Mouse (Mus musculus): ENCODE data around the gene Eif1ad. TPM values are rescaled to one million over a fixed set of nuclear protein-coding genes. Genes with fewer than 3 reads are reported as not detected.
"Not testable (repeated sequence)": the region's sequence is repeated elsewhere in the genome, so short reads cannot be mapped to it uniquely, and the experiment has no call there.

Gene Eif1ad
- polyA plus RNA-seq, 1 experiment from 2014 or later: 61.2 TPM

DNA sequence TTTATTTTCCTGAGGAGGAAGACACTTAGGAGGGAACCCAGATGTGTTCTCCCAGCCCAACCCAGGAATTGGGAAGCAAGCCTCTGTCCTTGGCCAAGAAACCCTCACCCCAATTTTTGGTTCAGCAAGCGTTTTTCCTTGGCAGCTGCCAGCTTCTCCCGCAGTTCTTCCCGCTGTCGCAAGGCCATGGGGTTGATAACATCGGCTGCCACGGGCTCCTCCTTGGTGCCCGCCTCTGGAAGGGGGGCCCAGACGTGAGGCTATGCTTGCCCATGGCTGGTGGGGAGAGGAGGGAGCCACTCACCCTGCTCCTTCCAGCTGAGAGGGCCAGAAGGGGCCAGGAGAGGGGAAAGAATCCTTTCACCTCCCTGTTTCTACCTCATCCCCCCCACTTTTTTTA lies 18.2 kb downstream of the Eif1ad start:
- 92% methylated on average over 8 of the region's 8 CpGs for WGBS
- no peak overlapping the region for H3K27ac ChIP-seq

DNA sequence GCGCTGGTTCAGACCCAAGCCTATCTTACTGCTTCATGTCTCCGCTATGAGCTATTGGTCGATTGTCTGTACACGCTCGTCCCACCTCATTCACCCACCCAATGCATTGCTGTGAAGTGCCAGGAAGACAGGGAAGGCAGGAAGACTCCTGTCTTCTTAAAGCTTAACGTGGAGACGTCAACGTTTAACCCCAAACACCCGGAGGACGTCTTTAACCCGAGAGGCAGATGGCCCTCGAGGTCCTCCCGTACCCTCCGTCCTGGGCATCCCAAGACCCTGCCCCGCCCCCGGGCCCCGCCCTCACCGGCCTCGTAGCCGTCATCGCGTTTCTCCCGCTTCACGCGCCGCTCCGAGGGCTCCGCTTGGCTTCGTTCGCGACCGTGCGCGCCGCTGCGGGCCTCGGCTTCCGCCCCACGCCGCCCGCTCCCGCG lies 21.5 kb downstream of the Eif1ad start:
- Histone ChIP-seq H3K27ac (peak overlapping the region; percentile 89), H3K4me3 (peak overlapping the region; percentile 100), H3K36me3 (peaks cover 20% of the 10 kb centered on the region), H3K9ac (peak overlapping the region; percentile 98), H3K27me3 (no peaks in the 10 kb centered on the region), H3K9me3 (replicated peaks) (no peaks in the 10 kb centered on the region), H3K4me1 (peaks cover 31% of the 10 kb centered on the region), H3K4me2 (replicated peaks) (peak overlapping the region; percentile 97)
- ATAC-seq (ENCODE audit: low FRiP score): peak; percentile 59
- WGBS: under 1% methylated on average over 43 of the region's 43 CpGs

More for the DNA sequence above, 18.2 kb downstream of the Eif1ad start:
- Histone ChIP-seq H3K9me3 (replicated peaks) (no peaks in the 10 kb centered on the region), H3K27me3 (no peaks in the 10 kb centered on the region), H3K4me1 (peaks cover 23% of the 10 kb centered on the region), H3K36me3 (peaks cover 53% of the 10 kb centered on the region), H3K9ac (no peak overlapping the region), H3K4me2 (replicated peaks) (no peak overlapping the region), H3K4me3 (no peak overlapping the region)
- no peak for ATAC-seq (ENCODE audit: low FRiP score)

DNA sequence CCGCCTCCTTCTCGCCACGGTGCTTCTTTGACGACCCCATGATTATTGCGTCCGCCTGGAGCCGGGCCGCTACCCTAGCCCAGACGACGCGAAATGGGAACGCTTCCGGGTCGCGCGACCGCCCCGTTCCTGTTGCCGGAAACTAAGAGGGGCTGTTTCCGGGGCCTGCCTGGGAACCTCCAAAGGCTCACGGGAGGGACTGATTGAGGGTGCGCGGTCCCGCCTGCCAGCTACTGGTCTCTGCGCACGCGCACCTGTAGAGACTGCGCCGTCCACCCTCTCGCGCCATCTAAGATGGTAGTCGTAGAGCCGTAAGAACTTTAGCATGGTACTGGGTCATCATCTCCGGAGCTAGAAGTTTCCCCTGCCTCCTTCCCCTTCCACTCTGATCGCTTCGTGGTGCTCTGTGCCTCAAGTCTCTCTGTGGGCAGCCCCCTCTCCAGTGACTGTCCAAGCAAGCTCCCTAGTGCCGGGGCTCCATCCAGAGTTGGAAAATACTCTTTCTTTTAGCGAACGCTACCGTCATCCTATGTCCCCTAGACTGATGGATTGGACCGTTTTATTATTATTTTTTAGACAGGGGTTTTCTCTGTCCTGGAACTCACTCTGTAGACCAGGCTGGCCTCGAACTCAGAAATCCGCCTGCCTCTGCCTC lies 22.2 kb downstream of the Eif1ad start, which contains the start of gene Sart1:
Gene Sart1, minus strand, starts transcription at position 116 of the 655 bp plus-strand sequence.
- Histone ChIP-seq H3K4me3 (peak within 1 kb of the TSS; percentile 100), H3K4me1 (peaks cover 31% of the 10 kb centered on the region), H3K4me2 (replicated peaks) (peak within 1 kb of the TSS; percentile 97), H3K9ac (peak within 1 kb of the TSS; percentile 98), H3K9me3 (replicated peaks) (no peaks in the 10 kb centered on the region), H3K27ac (peak within 1 kb of the TSS; percentile 89), H3K27me3 (no peaks in the 10 kb centered on the region), H3K36me3 (peaks cover 13% of the 10 kb centered on the region)
- ATAC-seq (ENCODE audit: low FRiP score): peak; percentile 95
- WGBS: 2% methylated on average over 43 of the region's 43 CpGs

DNA sequence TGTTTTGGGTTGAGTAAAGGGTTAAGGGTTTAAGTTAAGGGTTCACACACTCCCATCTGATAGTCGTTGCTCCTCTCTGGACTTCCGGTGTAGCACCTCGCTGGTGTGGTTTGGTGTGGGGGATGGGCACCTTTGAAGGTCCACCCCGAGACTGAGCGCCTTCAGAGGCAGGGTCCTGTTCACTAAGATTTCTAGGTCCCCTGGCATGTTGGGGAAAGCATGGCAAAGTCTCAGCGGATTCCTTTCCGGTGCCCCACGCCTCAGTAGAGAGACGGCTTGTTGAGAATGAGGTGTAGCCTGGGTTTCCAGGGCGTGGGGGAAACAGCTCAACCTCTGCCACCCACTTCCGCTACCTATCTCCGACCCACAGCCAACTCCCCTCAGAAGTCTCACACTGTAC lies 23.1 kb downstream of the Eif1ad start:
- no peaks in the 10 kb centered on the region for H3K27me3 ChIP-seq
- H3K9ac ChIP-seq: peak overlapping the region; percentile 79
- H3K27ac ChIP-seq: peak overlapping the region; percentile 26; the same call in 1 of the 2 replicates
- WGBS: 56% methylated on average over 12 of the region's 12 CpGs
- peak overlapping the region; percentile 100 for H3K4me3 ChIP-seq
- H3K4me2 ChIP-seq (replicated peaks): peak overlapping the region; percentile 97
- H3K9me3 ChIP-seq (replicated peaks): no peaks in the 10 kb centered on the region
- no peak for ATAC-seq (ENCODE audit: low FRiP score)
- peaks cover 31% of the 10 kb centered on the region for H3K4me1 ChIP-seq
- peaks cover 4% of the 10 kb centered on the region for H3K36me3 ChIP-seq

DNA sequence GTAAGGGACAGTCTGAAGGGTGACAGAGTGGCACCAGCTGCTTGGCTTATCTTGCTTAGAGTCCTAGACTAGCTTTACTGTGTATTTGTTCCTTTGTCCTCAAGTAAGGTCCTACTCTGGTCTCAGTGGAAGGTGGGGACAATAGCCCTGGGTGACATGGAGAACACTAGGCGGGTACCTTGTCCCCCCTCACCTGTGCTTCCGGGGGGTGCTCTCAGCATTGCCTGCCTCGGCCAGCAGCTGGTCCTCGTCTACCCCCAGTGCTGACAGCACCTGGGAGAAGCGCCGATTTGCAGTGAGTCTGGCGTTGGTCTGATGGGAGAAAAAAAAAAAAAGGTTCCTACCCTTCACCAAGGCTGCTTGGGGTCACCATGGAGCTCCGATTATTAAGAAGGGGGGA lies 23.9 kb downstream of the Eif1ad start:
- no peaks in the 10 kb centered on the region for H3K36me3 ChIP-seq
- no peak overlapping the region; the same call in 1 of the 2 replicates for H3K27ac ChIP-seq
- peak overlapping the region; percentile 79 for H3K9ac ChIP-seq
- no peak for ATAC-seq (ENCODE audit: low FRiP score)
- WGBS: 93% methylated on average over 8 of the region's 8 CpGs
- peak overlapping the region; percentile 97 for H3K4me2 ChIP-seq (replicated peaks)
- H3K27me3 ChIP-seq: no peaks in the 10 kb centered on the region
- H3K4me3 ChIP-seq: peak overlapping the region; percentile 100
- H3K9me3 ChIP-seq (replicated peaks): no peaks in the 10 kb centered on the region
- H3K4me1 ChIP-seq: peaks cover 31% of the 10 kb centered on the region

DNA sequence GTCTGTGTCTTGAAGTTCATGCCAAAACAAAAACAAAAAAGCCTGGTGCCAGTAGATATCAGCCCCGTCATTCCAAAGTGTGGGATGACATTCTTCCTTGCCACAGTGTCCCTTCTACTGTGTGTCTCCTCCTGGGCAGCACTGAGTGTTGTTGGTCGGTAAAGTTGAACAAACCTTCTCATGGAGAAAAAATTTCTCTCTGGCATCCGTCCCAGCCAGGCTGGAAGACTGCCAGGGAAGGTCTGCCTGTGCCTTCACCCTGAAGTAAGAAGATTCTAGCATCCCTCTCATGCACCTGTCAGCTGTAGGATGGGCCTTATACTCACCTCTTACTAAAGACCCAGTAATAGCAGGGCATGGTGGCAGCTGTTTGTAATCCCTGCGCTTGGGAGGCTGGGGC lies 26.4 kb downstream of the Eif1ad start:
- no peak overlapping the region for H3K27ac ChIP-seq
- no peak for ATAC-seq (ENCODE audit: low FRiP score)
- H3K4me3 ChIP-seq: no peak overlapping the region
- peaks cover 15% of the 10 kb centered on the region for H3K4me1 ChIP-seq
- H3K36me3 ChIP-seq: no peaks in the 10 kb centered on the region
- no peaks in the 10 kb centered on the region for H3K9me3 ChIP-seq (replicated peaks)
- H3K4me2 ChIP-seq (replicated peaks): no peak overlapping the region
- H3K9ac ChIP-seq: no peak overlapping the region
- WGBS: 72% methylated on average over 4 of the region's 4 CpGs
- no peaks in the 10 kb centered on the region for H3K27me3 ChIP-seq

DNA sequence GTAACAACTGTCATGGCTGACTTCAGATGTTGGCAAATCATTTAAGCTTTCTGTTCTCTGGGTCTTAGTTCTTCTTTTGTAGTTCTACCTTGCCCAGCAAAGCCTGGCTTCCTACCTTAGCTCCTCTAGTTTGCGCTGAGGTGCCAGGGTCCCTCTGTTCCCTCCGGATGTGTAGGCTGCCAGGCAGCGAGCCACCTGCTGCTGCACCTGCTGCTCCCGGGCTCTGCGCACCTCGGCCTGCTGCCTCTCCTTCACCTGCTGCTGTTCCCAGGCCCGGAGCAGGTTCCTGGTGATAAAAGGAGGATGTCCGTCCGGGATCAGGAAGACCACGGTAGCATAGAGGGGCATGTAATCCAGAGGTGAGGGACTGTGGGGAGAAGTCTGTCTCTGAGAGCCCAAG lies 27.6 kb downstream of the Eif1ad start:
- ATAC-seq (ENCODE audit: low FRiP score): no peak
- H3K4me3 ChIP-seq: no peak overlapping the region
- H3K27me3 ChIP-seq: no peaks in the 10 kb centered on the region
- no peaks in the 10 kb centered on the region for H3K36me3 ChIP-seq
- 0 out of 2 replicates have a peak overlapping the region, but pooled peaks have one; percentile 18 for H3K9ac ChIP-seq
- H3K4me2 ChIP-seq (replicated peaks): no peak overlapping the region
- H3K4me1 ChIP-seq: peaks cover 13% of the 10 kb centered on the region
- H3K27ac ChIP-seq: no peak overlapping the region
- 55% methylated on average over 10 of the region's 10 CpGs for WGBS
- H3K9me3 ChIP-seq (replicated peaks): no peaks in the 10 kb centered on the region

DNA sequence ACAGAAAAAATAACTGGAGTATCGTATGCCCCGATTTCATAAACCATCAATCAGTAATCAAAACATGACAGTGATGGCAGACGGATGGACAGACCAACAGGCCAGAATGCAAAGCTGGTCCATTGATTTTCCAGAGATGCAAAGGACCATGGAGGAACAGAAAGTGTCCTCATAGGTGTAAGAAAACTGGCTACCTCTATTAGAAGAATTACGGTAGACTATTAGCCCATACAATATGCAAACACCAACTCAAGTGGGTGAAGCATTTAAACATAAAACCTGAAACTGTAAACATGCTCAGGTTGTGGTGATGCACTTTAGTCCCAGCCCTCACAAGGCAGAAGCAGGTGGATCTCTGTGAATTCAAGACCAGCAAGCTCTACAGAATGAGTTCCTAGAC lies 28.8 kb downstream of the Eif1ad start:
- no peak overlapping the region for H3K9ac ChIP-seq
- H3K27me3 ChIP-seq: no peaks in the 10 kb centered on the region
- ATAC-seq (ENCODE audit: low FRiP score): no peak
- no peaks in the 10 kb centered on the region for H3K9me3 ChIP-seq (replicated peaks)
- no peak overlapping the region for H3K27ac ChIP-seq
- no peak overlapping the region for H3K4me2 ChIP-seq (replicated peaks)
- no peak overlapping the region for H3K4me3 ChIP-seq
- H3K36me3 ChIP-seq: no peaks in the 10 kb centered on the region
- 70% methylated on average over 4 of the region's 4 CpGs for WGBS
- H3K4me1 ChIP-seq: peaks cover 1% of the 10 kb centered on the region

DNA sequence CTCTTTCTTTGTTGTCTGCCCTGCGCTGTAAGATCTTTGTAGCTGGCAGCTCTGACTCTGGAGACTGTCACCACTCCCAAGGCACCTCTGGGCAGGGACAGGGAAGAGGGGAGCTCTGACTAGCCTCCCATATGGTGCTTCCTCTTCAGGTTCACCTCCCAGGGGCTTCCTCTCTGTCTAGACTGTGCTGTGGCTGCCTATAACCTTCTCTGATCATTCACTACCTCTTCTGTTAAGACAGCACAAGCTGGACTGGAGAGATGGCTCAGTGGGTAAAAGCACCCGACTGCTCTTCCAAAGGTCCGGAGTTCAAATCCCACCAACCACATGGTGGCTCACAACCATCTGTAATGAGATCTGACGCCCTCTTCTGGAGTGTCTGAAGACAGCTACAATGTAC lies 34.5 kb downstream of the Eif1ad start:
- 75% methylated on average over 4 of the region's 4 CpGs for WGBS
- not testable (repeated sequence) for H3K9me3 ChIP-seq (replicated peaks); H3K9ac ChIP-seq; H3K4me3 ChIP-seq; H3K36me3 ChIP-seq; H3K27me3 ChIP-seq; H3K4me1 ChIP-seq; H3K27ac ChIP-seq; ATAC-seq (ENCODE audit: low FRiP score); H3K4me2 ChIP-seq (replicated peaks)

DNA sequence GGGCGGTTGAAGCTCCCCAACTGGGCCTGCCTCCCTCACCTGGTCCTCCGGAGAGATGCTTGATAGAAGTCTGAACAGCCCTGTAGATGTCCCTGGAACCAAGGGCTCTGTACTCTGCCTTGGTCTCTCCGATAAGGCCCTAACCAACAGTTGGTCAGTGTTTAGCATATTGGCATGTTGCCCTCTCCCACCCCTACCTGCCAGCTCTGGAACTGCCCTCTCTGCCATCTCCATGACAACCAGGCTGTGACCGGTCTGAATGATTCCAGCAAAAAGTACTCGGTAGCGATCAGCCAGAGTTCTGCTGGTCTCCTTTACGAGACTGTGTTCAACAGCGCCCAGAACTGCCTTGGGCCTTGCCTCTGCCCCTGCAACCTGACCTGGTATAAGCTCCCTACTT lies 35.8 kb downstream of the Eif1ad start, which contains the start of gene Tsga10ip:
Gene Tsga10ip, minus strand, starts transcription at position 234 of the 400 bp plus-strand sequence.
- no peak for ATAC-seq (ENCODE audit: low FRiP score)
- no peak within 1 kb of the TSS for H3K4me2 ChIP-seq (replicated peaks)
- 77% methylated on average over 8 of the region's 8 CpGs for WGBS
- H3K27ac ChIP-seq: no peak within 1 kb of the TSS
- H3K4me3 ChIP-seq: no peak within 1 kb of the TSS
- peaks cover 4% of the 10 kb centered on the region for H3K4me1 ChIP-seq
- H3K27me3 ChIP-seq: no peaks in the 10 kb centered on the region
- H3K36me3 ChIP-seq: no peaks in the 10 kb centered on the region
- no peak within 1 kb of the TSS for H3K9ac ChIP-seq
- no peaks in the 10 kb centered on the region for H3K9me3 ChIP-seq (replicated peaks)

DNA sequence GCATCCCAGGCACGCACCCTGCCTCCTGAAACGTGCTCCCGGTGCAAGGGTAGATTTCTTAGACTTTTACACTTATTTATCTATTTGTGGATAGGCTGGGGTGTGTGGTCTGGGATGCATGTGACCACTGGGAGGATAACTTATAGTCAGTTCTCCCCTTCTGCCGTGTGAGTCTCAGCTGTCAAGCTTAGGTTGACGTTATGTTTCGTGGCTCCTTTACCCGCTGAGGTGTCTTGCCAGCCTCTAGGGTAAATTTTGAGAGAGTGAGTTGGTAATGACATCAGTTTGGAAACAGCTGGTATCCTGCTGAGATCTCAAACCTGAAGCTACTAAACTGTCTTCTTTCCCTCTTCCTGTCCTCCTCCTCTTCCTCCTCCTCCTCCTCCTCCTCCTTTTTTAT lies 39.4 kb downstream of the Eif1ad start:
- Histone ChIP-seq H3K4me3 (peak overlapping the region; percentile 32), H3K4me1 (peaks cover 13% of the 10 kb centered on the region), H3K4me2 (replicated peaks) (peak overlapping the region; percentile 53), H3K27ac (peak overlapping the region; percentile 36; the same call in 1 of the 2 replicates), H3K36me3 (no peaks in the 10 kb centered on the region), H3K9me3 (replicated peaks) (no peaks in the 10 kb centered on the region), H3K9ac (peak overlapping the region; percentile 51; the same call in 1 of the 2 replicates), H3K27me3 (no peaks in the 10 kb centered on the region)
- WGBS: 35% methylated on average over 7 of the region's 7 CpGs
- no peak for ATAC-seq (ENCODE audit: low FRiP score)

DNA sequence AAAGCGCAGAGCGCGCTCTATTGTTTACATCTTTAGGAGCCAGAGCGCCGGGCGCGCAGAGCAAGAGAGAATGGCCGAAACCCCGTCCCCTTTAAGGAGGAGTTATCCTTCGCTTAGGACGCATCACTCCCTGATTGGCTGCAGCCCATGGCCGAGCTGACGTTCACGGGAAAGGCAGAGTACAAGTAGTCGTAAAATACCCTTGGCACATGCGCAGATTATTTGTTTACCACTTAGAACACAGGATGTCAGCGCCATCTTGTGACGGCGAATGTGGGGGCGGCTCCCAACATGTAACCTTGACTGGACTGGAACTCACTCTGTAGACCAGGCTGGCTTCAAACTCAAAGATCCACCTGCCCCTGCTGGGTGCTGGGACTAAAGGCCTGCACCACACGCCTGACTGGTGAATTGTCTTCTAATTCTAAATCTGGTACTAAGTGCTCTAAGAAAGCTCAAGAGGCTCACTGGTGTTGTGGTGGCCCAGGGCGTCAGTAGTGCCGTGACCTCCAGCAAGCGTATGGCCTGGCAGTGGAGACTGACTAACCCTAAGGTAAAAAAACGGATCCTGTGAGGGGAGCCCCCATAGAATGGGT lies 40.1 kb downstream of the Eif1ad start:
- peaks cover 13% of the 10 kb centered on the region for H3K4me1 ChIP-seq
- WGBS: 17% methylated on average over 25 of the region's 25 CpGs
- peak overlapping the region; percentile 53 for H3K4me2 ChIP-seq (replicated peaks)
- H3K27me3 ChIP-seq; H3K36me3 ChIP-seq; H3K9me3 ChIP-seq (replicated peaks): not testable (repeated sequence)
- peak overlapping the region; percentile 71 for H3K27ac ChIP-seq
- H3K4me3 ChIP-seq: peak overlapping the region; percentile 40
- ATAC-seq (ENCODE audit: low FRiP score): peak; percentile 88
- peak overlapping the region; percentile 49 for H3K9ac ChIP-seq
